Mouse (Mus musculus) erythroblast, embryonic 14.5 days (primary cell): ENCODE results near the gene Snx15. TPM values are rescaled to one million over a fixed set of nuclear protein-coding genes. Genes with fewer than 3 reads are reported as not detected.
A peak's percentile ranks its signal among the peaks of the same experiment; 100 is the strongest.

ENCODE experiments used
- H3K27me3 ChIP-seq: 2 replicates; pipeline ENCODE4 v1.6.1; 2012; ENCODE audit warnings: inconsistent platforms; ENCODE audit not compliant: control insufficient read depth
- H3K36me3 ChIP-seq: 2 replicates; pipeline ENCODE4 v1.6.1; 2012; ENCODE audit warnings: mild to moderate bottlenecking, inconsistent platforms; ENCODE audit not compliant: control insufficient read depth
- H3K4me1 ChIP-seq: 2 replicates; pipeline ENCODE4 v1.6.1; 2012; ENCODE audit warnings: inconsistent platforms; ENCODE audit not compliant: control insufficient read depth
- H3K4me3 ChIP-seq: replicated peaks from 2 replicates; pipeline ENCODE3; 2012; ENCODE audit warnings: moderate library complexity, mild to moderate bottlenecking, inconsistent platforms
- H3K9me3 ChIP-seq: 2 replicates; pipeline ENCODE4 v1.6.1; 2012; ENCODE audit warnings: low read length, inconsistent platforms, mixed read lengths; ENCODE audit not compliant: control insufficient read depth
- GATA1 ChIP-seq: IDR thresholded peaks from 2 replicates; pipeline ENCODE4 v1.6.1; 2012; ENCODE audit warnings: low read length, inconsistent platforms, mixed read lengths
- TAL1 ChIP-seq: IDR thresholded peaks from 3 replicates; pipeline ENCODE4 v1.6.1; 2012; ENCODE audit warnings: low read length, inconsistent platforms, mixed read lengths
- polyA plus RNA-seq: library from polyadenylated mRNA; stranded (reverse); fragments of >175 nt; gene quantifications from 2 replicates; pipeline ENCODE4 v1.2.3, GENCODE M21; 2012

Gene Snx15
- polyA plus RNA-seq, 1 experiment, result 91.3 TPM

DNA sequence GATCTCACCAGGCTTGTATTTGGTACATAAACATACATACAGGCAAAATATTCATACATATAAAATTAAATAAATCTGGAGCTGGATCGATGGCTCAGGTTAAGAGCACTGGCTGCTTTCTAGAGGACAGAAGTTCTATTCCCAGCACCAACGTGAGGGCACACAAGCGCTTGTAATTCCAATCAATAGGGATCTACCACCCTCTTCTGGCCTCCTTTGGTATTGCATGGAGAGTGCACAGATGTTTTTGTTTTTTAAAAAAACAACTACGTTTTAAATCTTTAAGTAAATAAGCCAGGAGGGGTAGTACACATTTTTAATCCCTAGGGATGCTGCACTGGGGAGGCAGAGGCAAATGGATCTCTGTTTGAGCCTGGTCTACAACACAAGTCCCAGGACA, 1.8 kb downstream of the Snx15 start:
- Histone ChIP-seq H3K9me3 (no peaks in the 10 kb centered on the region), H3K27me3 (no peaks in the 10 kb centered on the region), H3K4me1 (peaks cover 62% of the 10 kb centered on the region), H3K4me3 (peak overlapping the region; percentile 68), H3K36me3 (peaks cover 44% of the 10 kb centered on the region)
- TF ChIP-seq TAL1 (no peak), GATA1 (no peak)

DNA sequence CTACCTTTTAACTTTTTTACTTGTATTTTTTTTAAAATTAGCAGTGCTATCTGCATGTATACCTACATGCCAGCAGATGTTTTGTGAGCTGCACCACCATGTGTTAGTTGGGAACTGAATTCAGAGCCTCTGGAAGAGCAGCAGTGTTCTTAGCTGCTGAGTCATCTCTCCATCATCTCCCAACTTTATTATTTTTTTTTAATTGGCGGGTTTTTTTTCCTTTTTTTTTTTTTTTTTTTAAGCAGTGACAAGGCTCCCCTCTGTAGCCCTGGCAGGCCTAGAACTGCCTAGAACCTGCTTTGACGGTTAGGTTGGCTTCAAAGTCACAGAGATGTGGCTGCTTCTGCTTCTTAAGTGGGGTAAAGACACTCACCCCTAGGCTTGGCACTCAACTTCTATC, 3.2 kb downstream of the Snx15 start:
- H3K36me3 ChIP-seq, result peaks cover 55% of the 10 kb centered on the region

DNA sequence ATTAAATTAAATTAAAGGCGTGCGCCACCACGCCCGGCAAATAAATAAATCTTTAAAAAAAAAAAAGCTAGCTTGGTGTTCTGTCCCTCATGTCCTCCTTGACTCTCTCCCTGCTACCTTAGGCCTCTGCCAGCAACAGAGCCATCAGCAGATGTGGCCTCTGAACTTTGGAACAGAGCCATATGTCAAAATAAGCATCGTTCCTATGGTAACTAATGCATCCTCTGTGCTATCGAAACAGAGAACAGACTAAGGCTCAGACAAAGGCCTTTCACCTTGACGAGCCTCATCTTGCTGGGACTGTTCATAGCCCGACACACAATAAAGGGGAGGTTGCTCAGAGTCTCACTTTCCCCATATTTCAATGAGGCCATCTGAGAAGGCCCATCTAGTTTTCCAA, 4.8 kb downstream of the Snx15 start:
- peaks cover 51% of the 10 kb centered on the region for H3K4me1 ChIP-seq
- peaks cover 69% of the 10 kb centered on the region for H3K36me3 ChIP-seq
- H3K9me3 ChIP-seq, result no peaks in the 10 kb centered on the region
- TF ChIP-seq GATA1 (no peak), TAL1 (no peak)
- no peak overlapping the region for H3K4me3 ChIP-seq
- no peaks in the 10 kb centered on the region for H3K27me3 ChIP-seq

More for the DNA sequence above, 3.2 kb downstream of the Snx15 start:
- Histone ChIP-seq H3K9me3 (no peaks in the 10 kb centered on the region), H3K4me1 (peaks cover 52% of the 10 kb centered on the region), H3K4me3 (no peak overlapping the region), H3K27me3 (no peaks in the 10 kb centered on the region)
- TF ChIP-seq TAL1 (no peak), GATA1 (no peak)

DNA sequence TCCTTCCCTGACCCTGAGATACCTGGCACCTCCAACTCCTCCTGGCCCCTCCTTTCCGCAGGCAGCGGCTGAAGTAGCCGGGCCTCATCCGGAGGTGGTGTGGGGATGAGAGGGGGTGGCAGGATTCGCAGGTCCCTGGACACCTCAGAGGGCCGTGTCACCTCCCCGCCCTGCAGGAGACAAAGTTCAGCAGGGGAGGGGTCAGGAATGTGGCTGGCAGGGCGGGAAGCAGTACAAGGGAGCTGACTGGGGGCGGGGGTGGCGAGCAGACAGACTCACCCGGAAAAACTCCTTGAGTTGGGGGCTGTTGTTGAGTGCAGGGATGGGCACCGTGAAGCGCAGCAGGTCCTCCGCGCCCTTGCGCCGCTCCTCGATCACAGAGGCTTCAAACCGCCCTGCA, 6.3 kb downstream of the Snx15 start:
- H3K9me3 ChIP-seq, result no peaks in the 10 kb centered on the region
- H3K27me3 ChIP-seq, result no peaks in the 10 kb centered on the region
- peaks cover 57% of the 10 kb centered on the region for H3K4me1 ChIP-seq
- TF ChIP-seq GATA1 (no peak), TAL1 (no peak)
- peaks cover 71% of the 10 kb centered on the region for H3K36me3 ChIP-seq
- peak overlapping the region; percentile 27 for H3K4me3 ChIP-seq

DNA sequence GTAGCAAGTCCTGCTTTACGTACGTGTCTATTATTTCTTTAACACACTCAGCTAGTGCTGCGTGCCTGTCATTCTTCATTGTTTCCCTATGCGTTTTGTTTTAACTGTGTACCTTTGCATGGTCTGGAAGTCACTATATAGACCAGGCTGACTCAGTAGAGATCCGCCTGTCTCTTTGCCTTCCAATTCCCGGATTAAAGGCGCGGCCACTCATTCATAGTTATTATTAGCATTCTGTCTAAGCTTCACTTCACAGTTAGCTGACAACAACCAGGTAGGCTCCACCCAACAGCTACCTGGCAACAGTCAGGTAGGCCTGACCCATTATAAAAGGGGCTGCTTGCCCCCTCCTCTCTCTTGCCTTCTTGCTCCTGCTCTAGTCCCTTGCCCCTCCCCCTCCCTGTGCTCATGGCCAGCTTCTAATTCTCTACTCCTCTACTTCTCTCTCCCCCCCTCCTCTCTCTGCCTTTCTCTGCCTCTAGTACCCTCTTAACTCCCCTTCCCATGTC, 9.4 kb downstream of the Snx15 start:
- Histone ChIP-seq H3K9me3 (no peaks in the 10 kb centered on the region), H3K4me3 (peak overlapping the region; percentile 84), H3K4me1 (peaks cover 52% of the 10 kb centered on the region), H3K27me3 (no peaks in the 10 kb centered on the region), H3K36me3 (peaks cover 82% of the 10 kb centered on the region)
- no peak for TF ChIP-seq TAL1
- no peak for TF ChIP-seq GATA1

DNA sequence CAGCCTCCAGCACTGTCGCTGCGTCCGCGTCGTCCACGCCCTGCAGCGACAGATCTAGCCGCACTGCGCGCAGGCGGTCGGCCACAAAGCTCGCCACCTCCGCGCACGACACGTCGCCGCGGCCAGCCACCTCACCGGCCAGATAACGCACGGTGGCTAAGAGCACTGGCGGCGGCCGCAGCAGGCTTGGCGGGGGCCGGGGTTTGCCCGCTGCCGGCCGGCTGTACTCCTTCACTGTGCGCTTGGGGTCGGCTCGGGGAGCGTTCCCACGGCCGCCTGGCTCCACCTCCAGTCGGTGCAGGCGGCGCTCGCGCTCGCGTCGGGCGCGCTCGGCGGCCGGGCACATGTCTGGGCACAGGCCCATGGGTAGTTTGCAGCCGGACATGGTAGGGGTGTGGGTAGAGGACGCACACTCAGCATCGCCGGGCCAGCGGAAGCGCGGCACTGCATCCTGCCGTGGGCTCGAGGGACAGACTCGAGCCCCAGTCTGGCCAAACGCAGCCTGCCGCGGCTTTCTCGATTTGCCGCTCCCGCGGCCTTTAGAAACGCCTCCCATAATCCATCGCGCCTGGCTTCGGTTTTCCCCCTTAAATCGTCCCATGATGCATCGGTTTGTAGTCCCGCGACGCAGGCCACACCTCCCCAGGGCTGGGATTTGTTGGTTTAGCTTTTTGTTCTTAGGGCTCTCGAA, 10.0 kb downstream of the Snx15 start, which contains the start of gene Sac3d1:
Gene Sac3d1 (minus strand): TSS at position 665 of the 691 bp plus-strand sequence.
- H3K27me3 ChIP-seq, result no peaks in the 10 kb centered on the region
- H3K9me3 ChIP-seq, result no peaks in the 10 kb centered on the region
- TF ChIP-seq GATA1, result no peak
- TF ChIP-seq TAL1, result no peak
- peaks cover 47% of the 10 kb centered on the region for H3K4me1 ChIP-seq
- peaks cover 82% of the 10 kb centered on the region for H3K36me3 ChIP-seq
- H3K4me3 ChIP-seq, result peak within 1 kb of the TSS; percentile 84

DNA sequence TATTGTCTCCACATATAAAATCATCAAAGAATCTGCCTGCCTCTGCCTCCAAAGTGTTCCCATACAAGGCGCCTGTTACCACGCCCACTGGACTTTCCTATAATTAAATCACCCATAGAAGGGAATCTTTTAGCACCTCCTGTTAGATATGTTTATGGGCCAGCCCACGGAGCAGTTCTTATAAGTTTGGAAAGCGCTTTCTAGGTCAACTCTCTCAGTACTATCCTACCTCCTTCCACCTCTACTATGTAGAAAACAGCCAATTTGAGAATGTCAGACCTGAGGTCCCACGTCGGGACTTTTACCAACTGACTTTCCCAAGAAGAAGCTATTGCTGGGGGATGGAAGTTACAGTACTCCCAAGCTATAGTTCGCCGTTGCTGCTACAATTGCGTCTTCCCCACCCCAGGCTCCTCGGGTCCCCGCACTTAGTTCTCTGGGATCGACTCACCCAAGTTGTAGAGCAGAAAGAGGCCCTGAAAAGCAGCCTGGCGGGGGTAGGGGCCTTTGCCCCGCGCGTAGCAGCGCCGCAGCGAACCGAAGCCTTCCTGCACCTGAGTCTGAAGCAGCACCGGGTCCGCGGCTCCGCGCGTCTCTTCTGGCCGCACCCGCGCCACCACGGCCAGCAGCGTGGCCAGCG, 10.6 kb downstream of the Snx15 start:
- H3K4me1 ChIP-seq, result peaks cover 46% of the 10 kb centered on the region
- peaks cover 84% of the 10 kb centered on the region for H3K36me3 ChIP-seq
- no peak for TF ChIP-seq TAL1
- TF ChIP-seq GATA1, result no peak
- H3K4me3 ChIP-seq, result peak overlapping the region; percentile 84
- no peaks in the 10 kb centered on the region for H3K27me3 ChIP-seq
- H3K9me3 ChIP-seq, result no peaks in the 10 kb centered on the region

DNA sequence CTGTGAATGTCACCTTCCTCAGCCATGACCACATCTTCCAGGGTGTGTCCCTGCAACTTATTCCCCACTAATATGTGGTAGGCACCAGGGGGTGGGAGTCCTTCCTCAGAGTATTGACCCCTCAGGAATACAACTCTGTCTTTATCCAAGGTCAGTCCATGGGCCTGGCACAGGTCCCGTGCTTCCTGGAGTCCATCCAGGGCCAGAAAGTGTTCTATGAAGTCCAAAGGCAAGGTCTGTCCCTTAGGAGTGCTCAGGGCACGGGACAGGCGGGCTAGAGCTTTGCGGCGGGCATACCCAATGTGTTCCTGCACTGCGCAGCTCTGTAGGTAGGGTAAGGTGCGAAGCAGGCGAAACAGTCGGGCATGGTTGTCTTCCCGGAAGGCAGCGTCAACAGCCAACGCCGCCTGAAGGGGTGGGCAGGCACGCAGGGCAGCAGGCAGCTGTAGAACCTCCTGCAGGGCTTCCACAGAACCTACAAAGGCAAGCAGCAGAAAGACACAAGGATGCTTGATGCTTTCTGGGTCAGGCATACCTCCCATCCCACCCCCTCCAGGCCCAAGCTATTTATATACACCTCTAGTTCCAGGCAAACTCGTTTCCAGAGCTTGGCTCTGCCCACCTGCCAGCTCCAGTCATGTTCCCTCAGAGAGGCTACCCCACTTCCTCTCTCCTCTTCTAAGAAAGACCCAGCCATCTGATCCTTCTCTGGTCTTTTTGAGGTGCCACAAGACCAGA, 11.8 kb downstream of the Snx15 start:
- Histone ChIP-seq H3K36me3 (peaks cover 78% of the 10 kb centered on the region), H3K4me1 (peaks cover 40% of the 10 kb centered on the region), H3K27me3 (no peaks in the 10 kb centered on the region), H3K9me3 (no peaks in the 10 kb centered on the region), H3K4me3 (peak overlapping the region; percentile 84)
- TF ChIP-seq TAL1 (no peak), GATA1 (no peak)

DNA sequence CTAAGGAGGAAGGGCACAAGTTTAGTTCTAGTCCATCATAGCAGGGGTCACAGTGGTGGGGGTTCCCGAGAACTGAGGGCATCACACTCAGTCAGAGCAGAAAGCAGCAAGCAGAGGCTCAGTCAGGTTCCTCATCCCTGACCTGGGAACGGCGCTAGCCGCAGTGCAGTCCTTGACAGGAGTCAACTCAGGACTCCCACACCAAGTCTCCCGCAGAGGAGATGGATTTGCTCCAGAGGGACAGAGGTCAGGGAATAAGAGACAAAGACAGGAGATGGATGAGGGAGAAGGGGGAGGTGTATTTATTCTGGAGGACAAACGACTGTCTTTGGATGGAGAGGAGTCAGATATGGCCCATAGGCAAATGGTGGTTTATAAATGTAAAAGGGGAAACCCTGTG, 15.0 kb downstream of the Snx15 start:
- H3K4me1 ChIP-seq, result peaks cover 25% of the 10 kb centered on the region
- no peaks in the 10 kb centered on the region for H3K27me3 ChIP-seq
- no peak for TF ChIP-seq GATA1
- no peak for TF ChIP-seq TAL1
- no peak overlapping the region for H3K4me3 ChIP-seq
- H3K36me3 ChIP-seq, result peaks cover 58% of the 10 kb centered on the region
- no peaks in the 10 kb centered on the region for H3K9me3 ChIP-seq
